Mouse (Mus musculus) forebrain, embryonic 11.5 days (tissue): ENCODE results near the gene Ppp1r12a. TPM values are rescaled to one million over a fixed set of nuclear protein-coding genes. Genes with fewer than 3 reads are reported as not detected.
"Not testable (repeated sequence)": the region's sequence is repeated elsewhere in the genome, so short reads cannot be mapped to it uniquely, and the experiment has no call there.

ENCODE experiments used
- ATAC-seq: fragments of 200-750 bp; cut with Nextera tagmentation; replicated peaks from 2 replicates; pipeline ENCODE4 v1.8.0; 2017; ENCODE audit warnings: moderate TSS enrichment; ENCODE audit not compliant: low FRiP score
- DNase-seq: peaks from one replicate; pipeline ENCODE4 v3.0.0-alpha.2; 2017; ENCODE audit warnings: low spot score
- H3K27ac ChIP-seq: fragments of 300-500 bp; sonication (generic); 2 replicates; pipeline ENCODE4 v1.5.1; 2014; ENCODE audit warnings: low read depth, low read length
- H3K27me3 ChIP-seq: fragments of 300-500 bp; sonication (generic); 2 replicates; pipeline ENCODE4 v1.6.1; 2014; ENCODE audit warnings: mild to moderate bottlenecking, low read length, mixed read lengths; ENCODE audit not compliant: control insufficient read depth, insufficient read depth
- H3K36me3 ChIP-seq: fragments of 300-500 bp; sonication (generic); 2 replicates; pipeline ENCODE4 v1.6.1; 2014; ENCODE audit warnings: mild to moderate bottlenecking, low read length, moderate library complexity, mixed read lengths; ENCODE audit not compliant: control insufficient read depth, insufficient read depth
- H3K4me1 ChIP-seq: fragments of 300-500 bp; sonication (generic); replicated peaks from 2 replicates; pipeline ENCODE4 v1.6.1; 2014; ENCODE audit warnings: low read length, mixed read lengths; ENCODE audit not compliant: control insufficient read depth, insufficient read depth
- H3K4me2 ChIP-seq: fragments of 300-500 bp; sonication (generic); 2 replicates; pipeline ENCODE4 v1.6.1; 2014; ENCODE audit warnings: low read depth, mild to moderate bottlenecking, low read length, moderate library complexity, mixed read lengths; ENCODE audit not compliant: severe bottlenecking
- H3K4me3 ChIP-seq: fragments of 300-500 bp; sonication (generic); 2 replicates; pipeline ENCODE4 v1.5.1; 2014; ENCODE audit warnings: low read depth, low read length
- H3K9ac ChIP-seq: fragments of 300-500 bp; sonication (generic); 2 replicates; pipeline ENCODE4 v1.6.1; 2014; ENCODE audit warnings: low read length
- H3K9me3 ChIP-seq: fragments of 300-500 bp; sonication (generic); 2 replicates; pipeline ENCODE4 v1.6.1; 2016; ENCODE audit warnings: low read length, mixed read lengths; ENCODE audit not compliant: control insufficient read depth
- WGBS: fragments of 180-500 bp; shearing (Covaris S2); extraction: QIAGEN DNeasy Blood & Tissue Kit; methylation state at CpG from one replicate; pipeline ENCODE4 v1.1.7; 2014; 5-methylcytosine and 5-hydroxymethylcytosine counted together
- polyA plus RNA-seq: library from polyadenylated mRNA; unstranded; fragments of >200 nt; fragmentation: Nextera tagmentation; extraction: Ambion mirVana; gene quantifications from 2 replicates; pipeline ENCODE4 v1.2.1, GENCODE M21; 2014

The Ppp1r12a gene
- polyA plus RNA-seq, 1 experiment from 2014 or later: 80.7 TPM

- no peak for ATAC-seq
- H3K27me3 ChIP-seq: no peaks in the 10 kb centered on the region
- no peak overlapping the region for H3K4me2 ChIP-seq
- no peak overlapping the region for H3K4me3 ChIP-seq
- no peak overlapping the region for H3K9ac ChIP-seq
- H3K4me1 ChIP-seq: no peaks in the 10 kb centered on the region
- no peak for DNase-seq
- 53% methylated on average over 2 of the region's 2 CpGs for WGBS
- H3K9me3 ChIP-seq: no peaks in the 10 kb centered on the region
- no peaks in the 10 kb centered on the region; the same call in 1 of the 2 replicates for H3K36me3 ChIP-seq
- H3K27ac ChIP-seq: no peak overlapping the region
Measured at GRCm38 (mm10) chr10:108251181-108251580, 89.2 kb downstream of the Ppp1r12a start.

GRCm38 (mm10) chr10:108255812-108256376, 93.9 kb downstream of the Ppp1r12a start:
- H3K4me1 ChIP-seq: no peaks in the 10 kb centered on the region
- H3K27ac ChIP-seq: no peak overlapping the region
- 92% methylated on average over 7 of the region's 7 CpGs for WGBS
- H3K9ac ChIP-seq: no peak overlapping the region
- H3K36me3 ChIP-seq: no peaks in the 10 kb centered on the region; the same call in 1 of the 2 replicates
- no peak for ATAC-seq
- DNase-seq: no peak
- H3K9me3 ChIP-seq: no peaks in the 10 kb centered on the region
- H3K27me3 ChIP-seq: no peaks in the 10 kb centered on the region
- no peak overlapping the region for H3K4me3 ChIP-seq
- H3K4me2 ChIP-seq: no peak overlapping the region

- H3K27ac ChIP-seq: no peak overlapping the region
- DNase-seq: no peak
- no peak for ATAC-seq
- H3K9ac ChIP-seq: no peak overlapping the region
- H3K27me3 ChIP-seq: no peaks in the 10 kb centered on the region
- H3K36me3 ChIP-seq: peaks cover 2% of the 10 kb centered on the region; the same call in 1 of the 2 replicates
- H3K4me2 ChIP-seq: no peak overlapping the region
- no peak overlapping the region for H3K4me3 ChIP-seq
- no peaks in the 10 kb centered on the region for H3K9me3 ChIP-seq
- 90% methylated on average over 10 of the region's 10 CpGs for WGBS
- no peaks in the 10 kb centered on the region for H3K4me1 ChIP-seq
Measured at GRCm38 (mm10) chr10:108260931-108261330, 98.9 kb downstream of the Ppp1r12a start.

GRCm38 (mm10) chr10:108264641-108265040, 102.6 kb downstream of the Ppp1r12a start:
- ATAC-seq (no peak), DNase-seq (no peak)
- Histone ChIP-seq H3K9me3 (no peaks in the 10 kb centered on the region), H3K4me3 (no peak overlapping the region), H3K9ac (no peak overlapping the region), H3K27me3 (no peaks in the 10 kb centered on the region), H3K4me2 (no peak overlapping the region), H3K4me1 (no peaks in the 10 kb centered on the region), H3K27ac (no peak overlapping the region), H3K36me3 (peaks cover 2% of the 10 kb centered on the region; the same call in 1 of the 2 replicates)
- 97% methylated on average over 27 of the region's 27 CpGs for WGBS

- WGBS: 68% methylated on average over 7 of the region's 7 CpGs
- peaks cover 3% of the 10 kb centered on the region; the same call in 1 of the 2 replicates for H3K36me3 ChIP-seq
Measured at GRCm38 (mm10) chr10:108271201-108271600, 109.2 kb downstream of the Ppp1r12a start.

GRCm38 (mm10) chr10:108276678-108277077, 114.7 kb downstream of the Ppp1r12a start:
- no peaks in the 10 kb centered on the region for H3K4me1 ChIP-seq
- no peak overlapping the region for H3K4me2 ChIP-seq
- 69% methylated on average over 6 of the region's 6 CpGs for WGBS
- no peaks in the 10 kb centered on the region for H3K27me3 ChIP-seq
- ATAC-seq: no peak
- no peak overlapping the region for H3K4me3 ChIP-seq
- no peak overlapping the region for H3K27ac ChIP-seq
- H3K9ac ChIP-seq: no peak overlapping the region
- H3K36me3 ChIP-seq: peaks cover 3% of the 10 kb centered on the region; the same call in 1 of the 2 replicates
- no peaks in the 10 kb centered on the region for H3K9me3 ChIP-seq
- DNase-seq: no peak

More at GRCm38 (mm10) chr10:108271201-108271600, 109.2 kb downstream of the Ppp1r12a start:
- no peaks in the 10 kb centered on the region for H3K4me1 ChIP-seq
- ATAC-seq (no peak), DNase-seq (no peak)
- no peak overlapping the region for H3K27ac ChIP-seq
- no peak overlapping the region for H3K4me3 ChIP-seq
- no peak overlapping the region for H3K4me2 ChIP-seq
- H3K27me3 ChIP-seq: no peaks in the 10 kb centered on the region
- H3K9me3 ChIP-seq: no peaks in the 10 kb centered on the region
- H3K9ac ChIP-seq: no peak overlapping the region

GRCm38 (mm10) chr10:108277198-108277597, 115.2 kb downstream of the Ppp1r12a start:
- Histone ChIP-seq H3K9me3 (no peaks in the 10 kb centered on the region), H3K4me1 (no peaks in the 10 kb centered on the region), H3K9ac (no peak overlapping the region), H3K4me3 (no peak overlapping the region), H3K36me3 (peaks cover 3% of the 10 kb centered on the region; the same call in 1 of the 2 replicates), H3K4me2 (no peak overlapping the region), H3K27me3 (no peaks in the 10 kb centered on the region), H3K27ac (no peak overlapping the region)
- 89% methylated on average over 7 of the region's 7 CpGs for WGBS
- DNase-seq (no peak), ATAC-seq (no peak)

- not testable (repeated sequence) for DNase-seq, H3K9me3 ChIP-seq, H3K27ac ChIP-seq, H3K4me2 ChIP-seq, H3K36me3 ChIP-seq, H3K27me3 ChIP-seq, H3K4me3 ChIP-seq, ATAC-seq, H3K4me1 ChIP-seq, H3K9ac ChIP-seq
- WGBS: 100% methylated on average over 2 of the region's 5 CpGs
Measured at GRCm38 (mm10) chr10:108281099-108281498, 119.1 kb downstream of the Ppp1r12a start.

GRCm38 (mm10) chr10:108282351-108282750, 120.4 kb downstream of the Ppp1r12a start:
- Histone ChIP-seq H3K27ac (no peak overlapping the region), H3K4me1 (no peaks in the 10 kb centered on the region), H3K27me3 (no peaks in the 10 kb centered on the region), H3K4me3 (no peak overlapping the region), H3K36me3 (no peaks in the 10 kb centered on the region; the same call in 1 of the 2 replicates), H3K4me2 (no peak overlapping the region), H3K9ac (no peak overlapping the region), H3K9me3 (no peaks in the 10 kb centered on the region)
- DNase-seq (no peak), ATAC-seq (no peak)
- 93% methylated on average over 6 of the region's 6 CpGs for WGBS
